Comparison of ENCODE assay signal across 7 mouse cellular contexts in the genomic region with DNA sequence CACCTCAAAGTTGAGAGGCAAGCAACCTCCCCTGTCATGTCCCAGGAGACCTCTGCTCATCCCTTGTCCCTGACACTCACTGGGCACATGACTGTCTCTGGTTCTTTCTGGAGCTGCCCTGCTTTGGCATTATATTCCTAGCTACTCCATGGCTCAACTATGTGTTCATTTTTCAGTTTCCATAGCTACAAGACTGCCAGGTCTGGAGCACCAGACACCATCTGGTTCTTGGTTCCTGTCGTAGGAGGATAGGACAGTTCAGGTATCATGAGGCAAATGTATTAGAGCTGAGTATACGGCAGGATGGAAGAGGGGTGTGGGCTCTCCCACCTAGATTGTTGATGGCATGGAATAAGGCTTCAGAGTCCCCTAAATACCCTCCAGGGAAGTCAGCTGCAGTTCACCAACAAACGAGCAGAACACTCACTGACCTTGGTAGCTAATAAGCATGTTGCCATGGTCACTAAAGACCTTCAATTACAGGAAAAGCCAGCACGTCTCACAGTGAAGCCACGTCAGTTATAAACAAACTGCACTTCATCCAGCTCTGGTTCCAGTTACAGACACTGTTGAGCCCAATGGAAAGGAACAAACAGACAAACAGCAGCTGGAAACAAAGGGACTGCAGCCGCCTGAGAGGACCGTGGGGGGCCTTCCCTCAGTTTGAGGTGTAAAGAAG.
A peak's percentile ranks its signal among the peaks of the same experiment; 100 is the strongest.
DNase-seq lines count a peak whose midpoint lies in the region; ATAC-seq lines count a peak whose summit lies in the region.

No protein-coding gene starts in this region.

- H3K27ac ChIP-seq in embryonic facial prominence, embryonic 11.5 days (replicated peaks; ENCODE audit: low read depth, low read length) = no peak overlapping the region
- H3K27ac ChIP-seq in limb, embryonic 10.5 days = peak overlapping the region; percentile 80

- no peaks in the 10 kb centered on the region for H3K36me3 ChIP-seq in embryonic facial prominence, embryonic 11.5 days (replicated peaks; ENCODE audit: control insufficient read depth, insufficient read depth, low read depth, low read length)
- no peaks in the 10 kb centered on the region for H3K36me3 ChIP-seq in limb, embryonic 10.5 days

- no peaks in the 10 kb centered on the region for H3K27me3 ChIP-seq in embryonic facial prominence, embryonic 11.5 days (ENCODE audit: control insufficient read depth, insufficient read depth, low read length)
- H3K27me3 ChIP-seq in limb, embryonic 10.5 days (ENCODE audit: low read depth, poor library complexity, severe bottlenecking) = no peaks in the 10 kb centered on the region

- peak; percentile 72 for ATAC-seq in embryonic facial prominence, embryonic 11.5 days (replicated peaks; ENCODE audit: insufficient number of reproducible peaks, low FRiP score, low TSS enrichment, low read depth)
- no peak for ATAC-seq in erythroid progenitor cell, adult 5-6 weeks (replicated peaks; ENCODE audit: low FRiP score, poor library complexity, severe bottlenecking)

- no peaks in the 10 kb centered on the region for H3K9me3 ChIP-seq in embryonic facial prominence, embryonic 11.5 days (replicated peaks; ENCODE audit: control insufficient read depth, low read length)
- H3K9me3 ChIP-seq in limb, embryonic 10.5 days (replicated peaks) = no peaks in the 10 kb centered on the region

- peaks cover 2% of the 10 kb centered on the region for H3K4me1 ChIP-seq in embryonic facial prominence, embryonic 11.5 days (ENCODE audit: control insufficient read depth, insufficient read depth, low read length)
- peaks cover 40% of the 10 kb centered on the region for H3K4me1 ChIP-seq in limb, embryonic 10.5 days

- H3K4me2 ChIP-seq in embryonic facial prominence, embryonic 11.5 days (ENCODE audit: low read depth, low read length) = no peak overlapping the region

- DNase-seq in ovary, postnatal 36 days (ENCODE audit: low spot score) = peak; percentile 14
- no peak for DNase-seq in ovary, postnatal 14 days (ENCODE audit: low spot score)
- DNase-seq in embryonic facial prominence, embryonic 11.5 days (ENCODE audit: low spot score) = peak; percentile 73
- DNase-seq in limb, embryonic 10.5 days (ENCODE audit: low spot score) = peak; percentile 47
- peak; percentile 54 for DNase-seq in telencephalon, adult 2 months (ENCODE audit: low read depth, low spot score)
- DNase-seq in urinary bladder, postnatal 36 days (ENCODE audit: low spot score in 2 of 2) = no peak

- 9% methylated on average over 7 of the region's 7 CpGs for WGBS in embryonic facial prominence, embryonic 11.5 days
- WGBS in limb, embryonic 10.5 days = 7% methylated on average over 7 of the region's 7 CpGs

- H3K9ac ChIP-seq in embryonic facial prominence, embryonic 11.5 days (replicated peaks; ENCODE audit: low read length) = no peak overlapping the region

- no peak overlapping the region for H3K4me3 ChIP-seq in embryonic facial prominence, embryonic 11.5 days (ENCODE audit: low read depth, low read length)
- H3K4me3 ChIP-seq in limb, embryonic 10.5 days = no peak overlapping the region

Comparison
In these comparisons a context has a peak if more than half of its experiments do, and no peak if none do; other contexts are left out.
1. DNase-seq: peak in ovary, postnatal 36 days (single experiment), embryonic facial prominence, embryonic 11.5 days (single experiment), limb, embryonic 10.5 days (single experiment) and telencephalon, adult 2 months (single experiment); none in ovary, postnatal 14 days (single experiment) and urinary bladder, postnatal 36 days (0 of 2).